Mouse (Mus musculus): ENCODE data around the gene Rassf5. TPM values are rescaled to one million over a fixed set of nuclear protein-coding genes. Genes with fewer than 3 reads are reported as not detected.

Gene Rassf5
- polyA plus RNA-seq, 1 experiment from 2014 or later: 7.5 TPM

DNA sequence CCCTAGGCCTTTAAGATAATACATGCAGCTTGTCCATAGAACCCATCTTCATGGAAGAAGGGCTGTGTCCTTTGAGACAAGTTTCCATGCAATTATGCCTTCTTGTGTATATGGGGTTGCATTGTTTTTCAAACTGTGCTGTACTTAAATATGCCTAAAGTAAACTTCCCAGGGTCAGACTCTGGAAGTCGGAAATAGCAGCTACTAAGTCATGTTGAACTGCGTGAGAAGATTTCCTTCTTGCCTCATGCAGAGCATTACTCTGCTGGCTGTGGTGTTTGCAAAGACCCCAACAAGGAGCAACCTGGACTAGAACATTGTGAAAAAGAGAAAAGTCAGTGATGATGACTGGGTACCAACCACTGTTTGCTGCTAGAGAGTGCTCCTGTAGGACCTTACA, 21.7 kb downstream of the Rassf5 start:
- WGBS: 46% methylated on average over 2 of the region's 2 CpGs
- Histone ChIP-seq H3K27ac (ENCODE audit: low read length) (no peak overlapping the region), H3K27me3 (replicated peaks; ENCODE audit: insufficient read depth, low read length) (no peaks in the 10 kb centered on the region), H3K9ac (replicated peaks; ENCODE audit: low read depth) (no peak overlapping the region), H3K9me3 (ENCODE audit: low read length) (no peaks in the 10 kb centered on the region), H3K36me3 (ENCODE audit: insufficient read depth, low read length) (no peaks in the 10 kb centered on the region), H3K4me1 (ENCODE audit: insufficient read depth, low read depth, low read length) (no peaks in the 10 kb centered on the region), H3K4me3 (ENCODE audit: low read depth, low read length) (no peak overlapping the region), H3K4me2 (replicated peaks; ENCODE audit: low read depth, low read length) (no peak overlapping the region)
- DNase-seq (ENCODE audit: low spot score): no peak
- ATAC-seq: no peak
- 0 out of 2 replicates have a peak, but pooled peaks have one; percentile 20 for TF ChIP-seq EP300 (IDR thresholded peaks at IDR 0.05)
- TF ChIP-seq CTCF (IDR thresholded peaks at IDR 0.05): no peak

- no peaks in the 10 kb centered on the region for H3K4me1 ChIP-seq (ENCODE audit: insufficient read depth, low read depth, low read length)
- H3K9ac ChIP-seq (replicated peaks; ENCODE audit: low read depth): no peak overlapping the region
- WGBS: 70% methylated on average over 13 of the region's 13 CpGs
- H3K36me3 ChIP-seq (ENCODE audit: insufficient read depth, low read length): no peaks in the 10 kb centered on the region
- ATAC-seq (no peak), DNase-seq (ENCODE audit: low spot score) (peak; percentile 57)
- no peak overlapping the region for H3K4me3 ChIP-seq (ENCODE audit: low read depth, low read length)
- no peaks in the 10 kb centered on the region for H3K9me3 ChIP-seq (ENCODE audit: low read length)
- H3K27me3 ChIP-seq (replicated peaks; ENCODE audit: insufficient read depth, low read length): no peaks in the 10 kb centered on the region
- TF ChIP-seq CTCF (IDR thresholded peaks at IDR 0.05) (no peak), EP300 (IDR thresholded peaks at IDR 0.05) (no peak)
- H3K27ac ChIP-seq (ENCODE audit: low read length): no peak overlapping the region
- H3K4me2 ChIP-seq (replicated peaks; ENCODE audit: low read depth, low read length): no peak overlapping the region
These were observed 23.1 kb downstream of the Rassf5 start for GRCm38 (mm10) chr1:131221822-131222590.

- no peaks in the 10 kb centered on the region for H3K27me3 ChIP-seq (replicated peaks; ENCODE audit: insufficient read depth, low read length)
- TF ChIP-seq CTCF (IDR thresholded peaks at IDR 0.05): no peak
- no peak for TF ChIP-seq EP300 (IDR thresholded peaks at IDR 0.05)
- no peaks in the 10 kb centered on the region for H3K4me1 ChIP-seq (ENCODE audit: insufficient read depth, low read depth, low read length)
- no peak overlapping the region for H3K4me3 ChIP-seq (ENCODE audit: low read depth, low read length)
- H3K4me2 ChIP-seq (replicated peaks; ENCODE audit: low read depth, low read length): no peak overlapping the region
- no peak overlapping the region for H3K27ac ChIP-seq (ENCODE audit: low read length)
- H3K9me3 ChIP-seq (ENCODE audit: low read length): no peaks in the 10 kb centered on the region
- ATAC-seq: no peak
- no peaks in the 10 kb centered on the region for H3K36me3 ChIP-seq (ENCODE audit: insufficient read depth, low read length)
- no peak for DNase-seq (ENCODE audit: low spot score)
- WGBS: 87% methylated on average over 11 of the region's 11 CpGs
- H3K9ac ChIP-seq (replicated peaks; ENCODE audit: low read depth): no peak overlapping the region
These were observed 26.1 kb downstream of the Rassf5 start for GRCm38 (mm10) chr1:131218933-131219332.

DNA sequence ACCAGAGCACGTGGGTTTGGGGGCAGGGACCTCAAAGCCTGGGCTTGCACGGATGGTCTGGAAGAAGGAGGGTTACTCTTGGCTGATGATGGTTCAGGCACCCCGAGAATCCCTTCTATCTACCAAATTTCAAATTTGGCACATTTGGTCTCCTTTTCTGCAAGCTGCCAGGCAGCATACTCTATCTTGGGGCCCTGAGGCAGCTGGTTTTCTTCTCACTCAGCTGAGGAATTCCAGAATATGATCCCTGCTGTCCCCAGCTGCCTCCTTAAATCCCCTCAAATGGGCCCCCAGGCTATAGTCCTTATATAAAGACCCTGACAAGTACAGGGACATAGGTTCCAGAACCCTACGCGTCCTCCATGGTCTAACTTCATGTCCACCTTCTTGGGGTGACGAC, 31.7 kb downstream of the Rassf5 start:
- WGBS: 65% methylated on average over 6 of the region's 6 CpGs
- Histone ChIP-seq H3K27ac (ENCODE audit: low read length) (no peak overlapping the region), H3K4me1 (ENCODE audit: insufficient read depth, low read depth, low read length) (peaks cover 5% of the 10 kb centered on the region), H3K4me2 (replicated peaks; ENCODE audit: low read depth, low read length) (no peak overlapping the region), H3K27me3 (replicated peaks; ENCODE audit: insufficient read depth, low read length) (no peaks in the 10 kb centered on the region), H3K9ac (replicated peaks; ENCODE audit: low read depth) (no peak overlapping the region), H3K36me3 (ENCODE audit: insufficient read depth, low read length) (no peaks in the 10 kb centered on the region), H3K4me3 (ENCODE audit: low read depth, low read length) (no peak overlapping the region), H3K9me3 (ENCODE audit: low read length) (no peaks in the 10 kb centered on the region)
- DNase-seq (ENCODE audit: low spot score): peak; percentile 29
- TF ChIP-seq CTCF (IDR thresholded peaks at IDR 0.05) (no peak), EP300 (IDR thresholded peaks at IDR 0.05) (no peak)
- no peak for ATAC-seq

- H3K4me1 ChIP-seq (ENCODE audit: insufficient read depth, low read depth, low read length): peaks cover 5% of the 10 kb centered on the region
- H3K9me3 ChIP-seq (ENCODE audit: low read length): no peaks in the 10 kb centered on the region
- no peaks in the 10 kb centered on the region for H3K27me3 ChIP-seq (replicated peaks; ENCODE audit: insufficient read depth, low read length)
- H3K4me3 ChIP-seq (ENCODE audit: low read depth, low read length): no peak overlapping the region
- no peak for ATAC-seq
- H3K36me3 ChIP-seq (ENCODE audit: insufficient read depth, low read length): no peaks in the 10 kb centered on the region
- no peak overlapping the region for H3K9ac ChIP-seq (replicated peaks; ENCODE audit: low read depth)
- H3K27ac ChIP-seq (ENCODE audit: low read length): no peak overlapping the region
- peak; percentile 28 for DNase-seq (ENCODE audit: low spot score)
- TF ChIP-seq EP300 (IDR thresholded peaks at IDR 0.05): no peak
- no peak for TF ChIP-seq CTCF (IDR thresholded peaks at IDR 0.05)
- WGBS: 22% methylated on average over 5 of the region's 5 CpGs
- no peak overlapping the region for H3K4me2 ChIP-seq (replicated peaks; ENCODE audit: low read depth, low read length)
These were observed 32.1 kb downstream of the Rassf5 start for GRCm38 (mm10) chr1:131212956-131213355.

DNA sequence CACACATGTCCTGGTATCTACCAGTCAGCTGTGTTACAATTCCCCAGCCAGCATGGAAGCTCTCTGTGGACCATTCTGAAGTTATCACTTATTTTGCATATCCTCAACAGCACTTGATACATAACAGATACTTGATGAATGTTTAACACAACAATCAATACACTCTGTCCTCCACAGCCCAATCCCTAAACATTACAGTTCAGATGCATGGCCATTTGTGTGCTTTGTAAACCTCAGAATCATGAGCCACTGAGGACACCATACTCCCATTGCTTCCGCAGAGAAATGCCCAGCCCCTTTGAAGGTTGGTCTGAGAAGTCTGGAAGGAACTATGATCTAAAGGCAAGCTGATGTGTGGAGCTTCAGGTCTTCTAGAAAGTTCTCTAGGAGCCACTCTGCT, 33.4 kb downstream of the Rassf5 start:
- H3K27ac ChIP-seq (ENCODE audit: low read length): no peak overlapping the region
- H3K27me3 ChIP-seq (replicated peaks; ENCODE audit: insufficient read depth, low read length): no peaks in the 10 kb centered on the region
- DNase-seq (ENCODE audit: low spot score) (no peak), ATAC-seq (no peak)
- H3K9ac ChIP-seq (replicated peaks; ENCODE audit: low read depth): no peak overlapping the region
- H3K4me1 ChIP-seq (ENCODE audit: insufficient read depth, low read depth, low read length): peaks cover 5% of the 10 kb centered on the region
- no peaks in the 10 kb centered on the region for H3K36me3 ChIP-seq (ENCODE audit: insufficient read depth, low read length)
- no peak overlapping the region for H3K4me2 ChIP-seq (replicated peaks; ENCODE audit: low read depth, low read length)
- TF ChIP-seq EP300 (IDR thresholded peaks at IDR 0.05) (no peak), CTCF (IDR thresholded peaks at IDR 0.05) (no peak)
- 78% methylated on average over 1 of the region's 1 CpGs for WGBS
- no peak overlapping the region for H3K4me3 ChIP-seq (ENCODE audit: low read depth, low read length)
- no peaks in the 10 kb centered on the region for H3K9me3 ChIP-seq (ENCODE audit: low read length)

All from lung, postnatal 0 days (tissue).